13 mouse cellular contexts compared by ENCODE assay signal in genomic region chr15:82342543-82342935, GRCm38 (mm10). TPM values are rescaled to one million over a fixed set of nuclear protein-coding genes. Genes with fewer than 3 reads are reported as not detected.
A peak's percentile ranks its signal among the peaks of the same experiment; 100 is the strongest.
DNase-seq lines count a peak whose midpoint lies in the region; ATAC-seq lines count a peak whose summit lies in the region.
"Had no signal": no experiment of that assay in that cellular context is flagged by ENCODE, and none has a peak within 500 bp of the region (broad histone marks: within the 10 kb centered on the region; RNA-seq: fewer than 3 reads in every experiment).

No protein-coding gene starts in this region.

- H3K9me3 ChIP-seq in erythroblast, embryonic 14.5 days (ENCODE audit: control insufficient read depth, low read length), result peaks cover 2% of the 10 kb centered on the region; the same call in 1 of the 2 replicates
- H3K9me3 ChIP-seq in kidney, embryonic 15.5 days (replicated peaks), result no peaks in the 10 kb centered on the region
- no peaks in the 10 kb centered on the region for H3K9me3 ChIP-seq in embryonic facial prominence, embryonic 13.5 days
- H3K9me3 ChIP-seq in liver, embryonic 16.5 days (replicated peaks; ENCODE audit: control insufficient read depth, low read length), result no peaks in the 10 kb centered on the region
- H3K9me3 ChIP-seq: forebrain, embryonic 13.5 days had no signal

- H3K36me3 ChIP-seq in erythroblast, embryonic 14.5 days (ENCODE audit: control insufficient read depth), result peaks cover 47% of the 10 kb centered on the region
- H3K36me3 ChIP-seq in kidney, embryonic 15.5 days, result no peaks in the 10 kb centered on the region
- H3K36me3 ChIP-seq in embryonic facial prominence, embryonic 13.5 days, result peaks cover 9% of the 10 kb centered on the region; the same call in 1 of the 2 replicates
- H3K36me3 ChIP-seq in liver, embryonic 16.5 days (ENCODE audit: control insufficient read depth, insufficient read depth), result peaks cover 11% of the 10 kb centered on the region

- no peak overlapping the region for H3K27ac ChIP-seq in kidney, embryonic 15.5 days
- H3K27ac ChIP-seq in embryonic facial prominence, embryonic 13.5 days, result peak overlapping the region; percentile 78; the same call in 1 of the 2 replicates
- H3K27ac ChIP-seq in liver, embryonic 16.5 days (ENCODE audit: low read length), result peak overlapping the region; percentile 100
- H3K27ac ChIP-seq: forebrain, embryonic 13.5 days had no signal

- H3K4me2 ChIP-seq in kidney, embryonic 15.5 days, result peak overlapping the region; percentile 82; the same call in 1 of the 2 replicates
- no peak overlapping the region for H3K4me2 ChIP-seq in embryonic facial prominence, embryonic 13.5 days
- H3K4me2 ChIP-seq in liver, embryonic 16.5 days (ENCODE audit: low read depth, low read length), result peak overlapping the region; percentile 94
- H3K4me2 ChIP-seq: forebrain, embryonic 13.5 days had no signal

- H3K9ac ChIP-seq in kidney, embryonic 15.5 days, result no peak overlapping the region
- 0 out of 2 replicates have a peak overlapping the region, but pooled peaks have one; percentile 88 for H3K9ac ChIP-seq in embryonic facial prominence, embryonic 13.5 days
- peak overlapping the region; percentile 96 for H3K9ac ChIP-seq in liver, embryonic 16.5 days (ENCODE audit: low read depth, low read length)
- H3K9ac ChIP-seq: forebrain, embryonic 13.5 days had no signal

- no peak for ATAC-seq in erythroblast, adult 5-6 weeks (replicated peaks; ENCODE audit: low FRiP score, poor library complexity, severe bottlenecking)
- ATAC-seq in kidney, embryonic 15.5 days (replicated peaks; ENCODE audit: low FRiP score), result no peak
- no peak for ATAC-seq in embryonic facial prominence, embryonic 13.5 days (ENCODE audit: insufficient number of reproducible peaks, insufficient read depth, low FRiP score, low TSS enrichment, low read depth)
- ATAC-seq in liver, embryonic 16.5 days (ENCODE audit: low read depth), result no peak
- no peak for ATAC-seq in frontal cortex, adult (ENCODE audit: low TSS enrichment)
- ATAC-seq: forebrain, embryonic 13.5 days had no signal

- WGBS in kidney, embryonic 15.5 days, result 76% methylated on average over 5 of the region's 5 CpGs
- 78% methylated on average over 5 of the region's 5 CpGs for WGBS in embryonic facial prominence, embryonic 13.5 days
- WGBS in liver, embryonic 16.5 days (ENCODE audit: insufficient replicate concordance), result 38% methylated on average over 5 of the region's 5 CpGs

- no peaks in the 10 kb centered on the region for H3K27me3 ChIP-seq in erythroblast, embryonic 14.5 days (ENCODE audit: control insufficient read depth)
- no peaks in the 10 kb centered on the region for H3K27me3 ChIP-seq in kidney, embryonic 15.5 days
- H3K27me3 ChIP-seq in embryonic facial prominence, embryonic 13.5 days, result no peaks in the 10 kb centered on the region
- H3K27me3 ChIP-seq in liver, embryonic 16.5 days (ENCODE audit: control insufficient read depth, insufficient read depth, low read depth, low read length), result no peaks in the 10 kb centered on the region

- H3K4me1 ChIP-seq in erythroblast, embryonic 14.5 days (ENCODE audit: control insufficient read depth), result peaks cover 87% of the 10 kb centered on the region
- H3K4me1 ChIP-seq in kidney, embryonic 15.5 days, result peaks cover 61% of the 10 kb centered on the region
- peaks cover 43% of the 10 kb centered on the region for H3K4me1 ChIP-seq in embryonic facial prominence, embryonic 13.5 days
- peaks cover 75% of the 10 kb centered on the region for H3K4me1 ChIP-seq in liver, embryonic 16.5 days (ENCODE audit: control insufficient read depth, low read depth, low read length)

- DNase-seq in kidney, adult 8-10 months, result no peak
- DNase-seq in adrenal gland, adult 18-20 months (ENCODE audit: low spot score in 2 of 2), result no peak
- DNase-seq: adrenal gland, postnatal 36 days; cerebellum, postnatal 25 days; kidney, postnatal 14 days; spleen, adult 18-20 months had no signal

- peak overlapping the region; percentile 91 for H3K4me3 ChIP-seq in erythroblast, embryonic 14.5 days (replicated peaks)
- H3K4me3 ChIP-seq in kidney, embryonic 15.5 days (replicated peaks), result no peak overlapping the region
- 0 out of 2 replicates have a peak overlapping the region, but pooled peaks have one; percentile 59 for H3K4me3 ChIP-seq in embryonic facial prominence, embryonic 13.5 days
- peak overlapping the region; percentile 69 for H3K4me3 ChIP-seq in liver, embryonic 16.5 days (ENCODE audit: low read depth, low read length)
- H3K4me3 ChIP-seq: forebrain, embryonic 13.5 days had no signal

RNA-seq across cellular contexts. Expression of gene Smdt1, which starts 3.8 kb away (rescaled TPM):
- 17.6 and 17.8 TPM in 2 replicates for polyA plus RNA-seq in erythroblast, embryonic 14.5 days (2012)
- 91.5 and 150 TPM in 2 replicates for total RNA-seq in erythroblast, adult 5-6 weeks (2015; ENCODE audit: low replicate concordance)
- 42.7 and 69.4 TPM in 2 replicates for total RNA-seq in erythroblast, adult 5-6 weeks (2017; ENCODE audit: low replicate concordance)
- 296 and 297 TPM in 2 replicates for polyA plus RNA-seq in kidney, embryonic 15.5 days (2015; fragmentation: Nextera tagmentation; extraction: Ambion mirVana)
- polyA plus RNA-seq in embryonic facial prominence, embryonic 13.5 days (2015; fragmentation: Nextera tagmentation; extraction: Ambion mirVana), result 255 and 264 TPM in 2 replicates
- 170 and 175 TPM in 2 replicates for polyA plus RNA-seq in liver, embryonic 16.5 days (2015; fragmentation: Nextera tagmentation; extraction: Ambion mirVana)
- 100 to 1,000 TPM; 173 to 178 TPM for total RNA-seq in adrenal gland, adult 18-20 months (2021)

RNA-seq across cellular contexts. Expression of gene Pheta2, which starts 3.8 kb away (rescaled TPM):
- 1.8 and 2.3 TPM in 2 replicates for polyA plus RNA-seq in erythroblast, embryonic 14.5 days (2012)
- total RNA-seq in erythroblast, adult 5-6 weeks (2015; ENCODE audit: low replicate concordance), result 22.7 and 44.9 TPM in 2 replicates
- total RNA-seq in erythroblast, adult 5-6 weeks (2017; ENCODE audit: low replicate concordance), result 79.0 and 86.0 TPM in 2 replicates
- polyA plus RNA-seq in kidney, embryonic 15.5 days (2015; fragmentation: Nextera tagmentation; extraction: Ambion mirVana), result 11.0 and 12.0 TPM in 2 replicates
- polyA plus RNA-seq in embryonic facial prominence, embryonic 13.5 days (2015; fragmentation: Nextera tagmentation; extraction: Ambion mirVana), result 18.9 and 19.5 TPM in 2 replicates
- 38.9 and 43.4 TPM in 2 replicates for polyA plus RNA-seq in liver, embryonic 16.5 days (2015; fragmentation: Nextera tagmentation; extraction: Ambion mirVana)
- 1 to 10 TPM in 1 of 2 experiments, under 1 TPM in 1; 0.46 to 1.1 TPM for total RNA-seq in adrenal gland, adult 18-20 months (2021)

RNA-seq across cellular contexts. Expression of gene Naga, which starts 3.8 kb away (rescaled TPM):
- polyA plus RNA-seq in erythroblast, embryonic 14.5 days (2012), result 17.6 and 23.0 TPM in 2 replicates
- total RNA-seq in erythroblast, adult 5-6 weeks (2015; ENCODE audit: low replicate concordance), result 49.5 and 74.2 TPM in 2 replicates
- 22.7 and 56.3 TPM in 2 replicates for total RNA-seq in erythroblast, adult 5-6 weeks (2017; ENCODE audit: low replicate concordance)
- 61.1 and 61.7 TPM in 2 replicates for polyA plus RNA-seq in kidney, embryonic 15.5 days (2015; fragmentation: Nextera tagmentation; extraction: Ambion mirVana)
- 46.0 and 49.9 TPM in 2 replicates for polyA plus RNA-seq in embryonic facial prominence, embryonic 13.5 days (2015; fragmentation: Nextera tagmentation; extraction: Ambion mirVana)
- polyA plus RNA-seq in liver, embryonic 16.5 days (2015; fragmentation: Nextera tagmentation; extraction: Ambion mirVana), result 48.2 and 51.1 TPM in 2 replicates
- 10 to 100 TPM; 46.1 to 67.0 TPM for total RNA-seq in adrenal gland, adult 18-20 months (2021)

RNA-seq across cellular contexts. Expression of gene Ndufa6, which starts 11.6 kb away (rescaled TPM):
- polyA plus RNA-seq in erythroblast, embryonic 14.5 days (2012), result 28.3 and 30.8 TPM in 2 replicates
- 34.2 and 88.6 TPM in 2 replicates for total RNA-seq in erythroblast, adult 5-6 weeks (2015; ENCODE audit: low replicate concordance)
- 55.3 and 85.6 TPM in 2 replicates for total RNA-seq in erythroblast, adult 5-6 weeks (2017; ENCODE audit: low replicate concordance)
- polyA plus RNA-seq in kidney, embryonic 15.5 days (2015; fragmentation: Nextera tagmentation; extraction: Ambion mirVana), result 428 and 459 TPM in 2 replicates
- 319 and 324 TPM in 2 replicates for polyA plus RNA-seq in embryonic facial prominence, embryonic 13.5 days (2015; fragmentation: Nextera tagmentation; extraction: Ambion mirVana)
- polyA plus RNA-seq in liver, embryonic 16.5 days (2015; fragmentation: Nextera tagmentation; extraction: Ambion mirVana), result 348 and 350 TPM in 2 replicates
- total RNA-seq in adrenal gland, adult 18-20 months (2021), result 100 to 1,000 TPM; 512 to 543 TPM

RNA-seq across cellular contexts. Expression of gene Cyp2d22, which starts 37.5 kb away (rescaled TPM):
- 0.08 TPM in 1 of 2 replicates, not detected in the other for polyA plus RNA-seq in erythroblast, embryonic 14.5 days (2012)
- not detected in 2 replicates for total RNA-seq in erythroblast, adult 5-6 weeks (2015; ENCODE audit: low replicate concordance)
- 0.26 TPM in 1 of 2 replicates, not detected in the other for total RNA-seq in erythroblast, adult 5-6 weeks (2017; ENCODE audit: low replicate concordance)
- polyA plus RNA-seq in kidney, embryonic 15.5 days (2015; fragmentation: Nextera tagmentation; extraction: Ambion mirVana), result 12.9 and 18.6 TPM in 2 replicates
- polyA plus RNA-seq in embryonic facial prominence, embryonic 13.5 days (2015; fragmentation: Nextera tagmentation; extraction: Ambion mirVana), result 10.3 and 10.5 TPM in 2 replicates
- 20.1 and 20.6 TPM in 2 replicates for polyA plus RNA-seq in liver, embryonic 16.5 days (2015; fragmentation: Nextera tagmentation; extraction: Ambion mirVana)
- 10 to 100 TPM; 47.7 to 48.8 TPM for total RNA-seq in adrenal gland, adult 18-20 months (2021)
